Mouse (Mus musculus) heart, adult 2 months (tissue): ENCODE measurements around the gene Cntrob.

Experiments used
- CTCF ChIP-seq: fragments of 200-600 bp; IDR thresholded peaks from 2 replicates; pipeline ENCODE4 v1.8.1; 2022; ENCODE audit warnings: antibody characterized with exemption, mild to moderate bottlenecking, moderate library complexity
- POLR2A ChIP-seq: fragments of 200-500 bp; IDR thresholded peaks from 2 replicates; pipeline ENCODE4 v1.6.1; 2011; ENCODE audit warnings: mild to moderate bottlenecking, low read depth, low read length, control low read depth; ENCODE audit not compliant: insufficient read depth

DNA sequence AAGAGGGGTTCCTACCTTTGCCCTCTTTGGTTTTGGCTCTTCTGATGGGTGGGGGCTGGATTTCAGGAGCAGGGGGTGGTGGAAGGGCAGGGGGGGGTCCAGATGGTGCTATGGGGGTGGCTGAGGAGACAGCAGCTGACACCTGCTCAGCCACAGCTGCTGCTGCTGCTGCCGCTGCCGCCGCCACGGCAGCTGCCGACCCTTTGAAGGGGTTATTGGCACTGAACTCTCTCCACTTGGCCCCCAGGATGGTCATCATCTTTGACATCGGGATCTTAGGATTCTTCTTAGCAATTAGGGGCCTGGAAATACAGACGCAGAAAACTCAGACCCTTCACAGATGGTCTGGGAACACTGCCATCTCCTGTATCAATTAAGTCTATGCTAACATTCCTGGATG, 38.4 kb upstream of the Cntrob start:
- TF ChIP-seq POLR2A (no peak), CTCF (no peak)
